Mouse (Mus musculus) telencephalon, adult 2 months (tissue): ENCODE data around the gene Tspan33.
"Not testable (repeated sequence)": the region's sequence is repeated elsewhere in the genome, so short reads cannot be mapped to it uniquely, and the experiment has no call there.

ENCODE experiments used
- DNase-seq: peaks from one replicate; pipeline ENCODE4 v3.0.0-alpha.2; 2011; ENCODE audit warnings: low read depth, low spot score

Tspan33 gene

GRCm38 (mm10) chr6:29693953-29694352 lies at the start of gene Tspan33:
Tspan33 (plus strand) TSS chr6:29694222.
- DNase-seq = peak; percentile 76

- peak; percentile 46 for DNase-seq
Observed at GRCm38 (mm10) chr6:29649494-29650169, 44.4 kb upstream of the Tspan33 start.

GRCm38 (mm10) chr6:29650170-29650549 lies 43.9 kb upstream of the Tspan33 start:
- no peak for DNase-seq

- DNase-seq = no peak
Observed at GRCm38 (mm10) chr6:29653271-29653670, 40.8 kb upstream of the Tspan33 start.

- no peak for DNase-seq
Observed at GRCm38 (mm10) chr6:29658626-29659475, 35.2 kb upstream of the Tspan33 start.

GRCm38 (mm10) chr6:29659964-29660363 lies 34.1 kb upstream of the Tspan33 start:
- no peak for DNase-seq

- DNase-seq = no peak
Observed at GRCm38 (mm10) chr6:29660662-29661307, 33.2 kb upstream of the Tspan33 start.

GRCm38 (mm10) chr6:29667266-29667665 lies 26.8 kb upstream of the Tspan33 start:
- no peak for DNase-seq

- DNase-seq = no peak
Observed at GRCm38 (mm10) chr6:29671741-29672140, 22.3 kb upstream of the Tspan33 start.

GRCm38 (mm10) chr6:29672563-29673411 lies 21.2 kb upstream of the Tspan33 start:
- DNase-seq = peak; percentile 51

GRCm38 (mm10) chr6:29673739-29674138 lies 20.3 kb upstream of the Tspan33 start:
- no peak for DNase-seq

- not testable (repeated sequence) for DNase-seq
Observed at GRCm38 (mm10) chr6:29679947-29680550, 14.0 kb upstream of the Tspan33 start.

GRCm38 (mm10) chr6:29681853-29682252 lies 12.2 kb upstream of the Tspan33 start:
- DNase-seq = no peak

- DNase-seq = no peak
Observed at GRCm38 (mm10) chr6:29684686-29685085, 9.3 kb upstream of the Tspan33 start.

GRCm38 (mm10) chr6:29685952-29686351 lies 8.1 kb upstream of the Tspan33 start:
- no peak for DNase-seq

- no peak for DNase-seq
Observed at GRCm38 (mm10) chr6:29689458-29689857, 4.6 kb upstream of the Tspan33 start.

- DNase-seq = no peak
Observed at GRCm38 (mm10) chr6:29694375-29695289, 610 bp downstream of the Tspan33 start.

GRCm38 (mm10) chr6:29695290-29695674 lies 1.3 kb downstream of the Tspan33 start:
- no peak for DNase-seq

GRCm38 (mm10) chr6:29695975-29696374 lies 2.0 kb downstream of the Tspan33 start:
- DNase-seq = no peak

GRCm38 (mm10) chr6:29697139-29697538 lies 3.1 kb downstream of the Tspan33 start:
- DNase-seq = no peak
